Mouse (Mus musculus): ENCODE data around the gene Ankrd50. TPM values are rescaled to one million over a fixed set of nuclear protein-coding genes. Genes with fewer than 3 reads are reported as not detected.

Ankrd50 gene
- polyA plus RNA-seq, 1 experiment from 2014 or later = 19.0 TPM

GRCm38 (mm10) chr3:38485107-38485545 lies 482 bp upstream of the Ankrd50 start:
- H3K9me3 ChIP-seq = no peaks in the 10 kb centered on the region
- peak overlapping the region; percentile 92 for H3K4me3 ChIP-seq
- peak overlapping the region; percentile 94 for H3K27ac ChIP-seq
- WGBS = 2% methylated on average over 26 of the region's 26 CpGs
- H3K4me1 ChIP-seq = peaks cover 31% of the 10 kb centered on the region
- no peaks in the 10 kb centered on the region for H3K27me3 ChIP-seq (ENCODE audit: poor library complexity, severe bottlenecking)
- DNase-seq (ENCODE audit: extremely low spot score, low spot score) = no peak
- peaks cover 24% of the 10 kb centered on the region for H3K36me3 ChIP-seq (replicated peaks)

DNA sequence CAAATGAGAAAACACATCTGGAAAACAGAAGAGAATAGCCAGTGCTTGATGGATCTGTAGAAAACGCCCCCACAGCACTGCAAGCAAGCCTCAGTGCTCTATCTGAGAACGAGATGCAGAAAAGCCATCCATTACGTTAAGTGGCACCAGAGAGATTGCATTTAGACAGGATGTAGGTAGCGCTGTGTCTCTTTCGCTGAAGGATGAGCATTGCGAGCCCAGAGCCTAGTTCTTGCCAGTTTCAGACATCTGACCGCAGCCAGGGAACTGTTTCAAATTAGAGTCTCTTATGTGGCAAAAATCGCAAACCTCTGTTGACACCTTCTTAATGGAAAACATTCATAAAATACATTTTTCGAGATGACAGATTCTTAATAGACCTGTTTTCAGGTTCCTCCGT lies 1.1 kb downstream of the Ankrd50 start:
- Histone ChIP-seq H3K4me1 (peaks cover 37% of the 10 kb centered on the region), H3K27me3 (ENCODE audit: poor library complexity, severe bottlenecking) (no peaks in the 10 kb centered on the region), H3K4me3 (peak overlapping the region; percentile 92), H3K27ac (peak overlapping the region; percentile 94; the same call in 1 of the 2 replicates), H3K9me3 (no peaks in the 10 kb centered on the region), H3K36me3 (replicated peaks) (peaks cover 39% of the 10 kb centered on the region)
- 37% methylated on average over 10 of the region's 10 CpGs for WGBS
- DNase-seq (ENCODE audit: extremely low spot score, low spot score) = no peak

DNA sequence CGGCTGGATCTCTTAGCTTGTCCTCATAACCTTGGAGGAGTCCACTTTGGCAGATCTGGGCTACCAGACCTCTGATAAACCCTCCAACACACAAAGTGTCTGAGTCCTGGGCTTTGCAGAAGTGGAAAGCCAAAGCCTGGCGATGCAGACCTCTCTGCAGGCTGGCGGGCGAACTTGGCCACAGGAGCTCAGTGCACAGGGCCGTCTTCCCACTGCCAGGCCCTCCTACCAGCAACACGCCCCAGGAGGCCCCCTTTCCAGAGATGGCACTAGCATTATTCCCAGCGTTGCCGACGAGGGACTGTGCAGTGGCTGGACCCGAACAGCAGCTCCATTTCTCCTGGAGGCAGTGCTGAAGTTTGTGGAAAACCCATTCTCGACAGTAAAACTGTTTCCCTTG lies 1.9 kb downstream of the Ankrd50 start:
- H3K27me3 ChIP-seq (ENCODE audit: poor library complexity, severe bottlenecking) = no peaks in the 10 kb centered on the region
- no peaks in the 10 kb centered on the region for H3K9me3 ChIP-seq
- H3K4me1 ChIP-seq = peaks cover 43% of the 10 kb centered on the region
- H3K27ac ChIP-seq = peak overlapping the region; percentile 65; the same call in 1 of the 2 replicates
- WGBS = 58% methylated on average over 11 of the region's 11 CpGs
- peak; percentile 23 for DNase-seq (ENCODE audit: extremely low spot score, low spot score)
- H3K4me3 ChIP-seq = peak overlapping the region; percentile 92
- peaks cover 47% of the 10 kb centered on the region for H3K36me3 ChIP-seq (replicated peaks)

- Histone ChIP-seq H3K4me3 (peak overlapping the region; percentile 30; the same call in 1 of the 2 replicates), H3K4me1 (peaks cover 48% of the 10 kb centered on the region)
Measured at GRCm38 (mm10) chr3:38481106-38481505, 3.5 kb downstream of the Ankrd50 start.

GRCm38 (mm10) chr3:38477936-38478335 lies 6.7 kb downstream of the Ankrd50 start:
- WGBS = 74% methylated on average over 1 of the region's 1 CpGs
- H3K4me3 ChIP-seq = no peak overlapping the region
- H3K27ac ChIP-seq = no peak overlapping the region
- H3K27me3 ChIP-seq (ENCODE audit: poor library complexity, severe bottlenecking) = no peaks in the 10 kb centered on the region
- no peaks in the 10 kb centered on the region for H3K9me3 ChIP-seq
- peaks cover 88% of the 10 kb centered on the region for H3K36me3 ChIP-seq (replicated peaks)
- no peak for DNase-seq (ENCODE audit: extremely low spot score, low spot score)
- peaks cover 47% of the 10 kb centered on the region for H3K4me1 ChIP-seq

More at GRCm38 (mm10) chr3:38481106-38481505, 3.5 kb downstream of the Ankrd50 start:
- H3K27ac ChIP-seq = no peak overlapping the region
- H3K9me3 ChIP-seq = no peaks in the 10 kb centered on the region
- no peak for DNase-seq (ENCODE audit: extremely low spot score, low spot score)
- H3K27me3 ChIP-seq (ENCODE audit: poor library complexity, severe bottlenecking) = no peaks in the 10 kb centered on the region
- WGBS = 69% methylated on average over 1 of the region's 1 CpGs
- peaks cover 61% of the 10 kb centered on the region for H3K36me3 ChIP-seq (replicated peaks)

GRCm38 (mm10) chr3:38475587-38475986 lies 9.1 kb downstream of the Ankrd50 start:
- Histone ChIP-seq H3K36me3 (replicated peaks) (peaks cover 82% of the 10 kb centered on the region), H3K4me3 (no peak overlapping the region), H3K27ac (no peak overlapping the region), H3K4me1 (peaks cover 26% of the 10 kb centered on the region), H3K27me3 (ENCODE audit: poor library complexity, severe bottlenecking) (no peaks in the 10 kb centered on the region), H3K9me3 (no peaks in the 10 kb centered on the region)
- no peak for DNase-seq (ENCODE audit: extremely low spot score, low spot score)
- WGBS = 59% methylated on average over 6 of the region's 6 CpGs

DNA sequence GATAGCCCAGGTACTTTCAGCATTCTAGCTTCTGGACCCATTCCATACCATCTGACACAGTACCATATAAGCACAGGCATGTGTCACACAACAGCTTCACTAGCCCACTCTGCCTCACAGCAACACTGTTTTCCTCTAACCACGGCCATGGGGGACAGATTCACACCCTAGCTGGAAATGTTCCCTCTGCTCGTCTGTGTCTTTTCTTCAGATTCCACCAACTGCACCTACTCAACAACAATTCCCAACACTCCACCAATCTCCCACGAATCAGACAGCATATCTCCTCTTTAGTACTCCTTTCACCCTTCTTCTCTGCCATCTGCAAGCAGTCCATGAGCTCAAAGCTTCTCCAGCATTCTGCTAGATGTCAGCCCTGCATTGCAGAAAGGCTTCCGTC lies 11.5 kb downstream of the Ankrd50 start:
- Histone ChIP-seq H3K36me3 (replicated peaks) (peaks cover 72% of the 10 kb centered on the region), H3K4me3 (no peak overlapping the region)

GRCm38 (mm10) chr3:38471516-38471915 lies 13.1 kb downstream of the Ankrd50 start:
- H3K4me3 ChIP-seq = no peak overlapping the region
- no peak for DNase-seq (ENCODE audit: extremely low spot score, low spot score)
- peaks cover 69% of the 10 kb centered on the region for H3K36me3 ChIP-seq (replicated peaks)
- H3K4me1 ChIP-seq = peaks cover 17% of the 10 kb centered on the region
- H3K27ac ChIP-seq = no peak overlapping the region
- no peaks in the 10 kb centered on the region for H3K9me3 ChIP-seq
- no peaks in the 10 kb centered on the region for H3K27me3 ChIP-seq (ENCODE audit: poor library complexity, severe bottlenecking)

More for the DNA sequence above, 11.5 kb downstream of the Ankrd50 start:
- Histone ChIP-seq H3K27ac (no peak overlapping the region), H3K9me3 (no peaks in the 10 kb centered on the region), H3K27me3 (ENCODE audit: poor library complexity, severe bottlenecking) (no peaks in the 10 kb centered on the region), H3K4me1 (peaks cover 15% of the 10 kb centered on the region)
- WGBS = 89% methylated on average over 4 of the region's 4 CpGs
- no peak for DNase-seq (ENCODE audit: extremely low spot score, low spot score)

DNA sequence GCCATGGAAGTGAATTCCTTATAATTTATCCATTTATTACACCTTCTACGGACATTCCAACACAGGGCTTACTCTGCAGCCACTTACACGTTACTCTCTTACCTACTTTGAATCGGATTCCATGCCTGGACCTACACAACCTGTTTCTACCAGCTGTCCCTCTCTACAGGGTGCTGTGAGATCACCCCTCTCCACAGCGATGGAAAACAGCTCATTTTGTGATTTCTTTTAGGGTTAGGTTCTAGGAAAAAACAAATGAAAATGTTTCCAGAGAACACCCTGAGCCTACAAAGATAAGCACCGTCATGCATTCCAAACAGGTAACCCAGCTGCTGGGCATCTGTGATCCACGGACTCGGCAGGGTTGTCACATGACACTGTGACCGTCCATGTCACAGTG lies 16.5 kb downstream of the Ankrd50 start:
- peaks cover 4% of the 10 kb centered on the region; the same call in 1 of the 2 replicates for H3K4me1 ChIP-seq
- H3K27me3 ChIP-seq (ENCODE audit: poor library complexity, severe bottlenecking) = no peaks in the 10 kb centered on the region
- no peak overlapping the region for H3K27ac ChIP-seq
- no peak for DNase-seq (ENCODE audit: extremely low spot score, low spot score)
- H3K9me3 ChIP-seq = no peaks in the 10 kb centered on the region
- peaks cover 64% of the 10 kb centered on the region for H3K36me3 ChIP-seq (replicated peaks)
- WGBS = 93% methylated on average over 8 of the region's 8 CpGs
- H3K4me3 ChIP-seq = no peak overlapping the region

DNA sequence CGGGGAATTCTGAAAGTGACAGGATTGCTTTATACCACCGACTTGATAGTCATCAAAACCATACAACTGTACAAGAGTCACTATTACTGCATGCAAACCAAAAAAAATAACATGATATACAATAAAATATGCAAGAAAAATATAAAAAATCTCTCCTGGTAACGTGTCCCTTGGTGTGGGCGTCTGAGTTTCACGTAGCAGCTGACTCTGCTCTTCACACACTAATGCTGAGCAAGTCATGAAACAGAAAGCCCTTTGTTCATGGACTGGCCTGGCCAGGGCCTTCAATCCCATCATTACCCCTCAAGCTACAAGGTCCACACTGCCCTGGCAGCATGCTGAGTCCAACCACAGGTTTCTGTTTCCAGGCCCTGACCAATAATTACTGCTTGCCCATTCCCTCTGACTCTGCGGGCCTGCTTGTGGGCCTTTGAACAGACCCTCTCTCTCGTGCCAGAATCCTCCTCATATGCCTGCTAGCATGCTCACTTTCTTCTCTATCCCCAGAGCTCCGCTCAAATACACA lies 17.7 kb downstream of the Ankrd50 start:
- no peak overlapping the region for H3K4me3 ChIP-seq
- no peak overlapping the region for H3K27ac ChIP-seq
- 76% methylated on average over 8 of the region's 8 CpGs for WGBS
- no peak for DNase-seq (ENCODE audit: extremely low spot score, low spot score)
- H3K27me3 ChIP-seq (ENCODE audit: poor library complexity, severe bottlenecking) = no peaks in the 10 kb centered on the region
- peaks cover 67% of the 10 kb centered on the region for H3K36me3 ChIP-seq (replicated peaks)
- H3K9me3 ChIP-seq = no peaks in the 10 kb centered on the region
- peaks cover 4% of the 10 kb centered on the region; the same call in 1 of the 2 replicates for H3K4me1 ChIP-seq

- 92% methylated on average over 5 of the region's 5 CpGs for WGBS
- Histone ChIP-seq H3K4me3 (no peak overlapping the region), H3K4me1 (peaks cover 4% of the 10 kb centered on the region; the same call in 1 of the 2 replicates), H3K27me3 (ENCODE audit: poor library complexity, severe bottlenecking) (no peaks in the 10 kb centered on the region), H3K27ac (no peak overlapping the region), H3K36me3 (replicated peaks) (peaks cover 69% of the 10 kb centered on the region), H3K9me3 (no peaks in the 10 kb centered on the region)
- DNase-seq (ENCODE audit: extremely low spot score, low spot score) = no peak
Measured at GRCm38 (mm10) chr3:38466139-38466538, 18.5 kb downstream of the Ankrd50 start.

GRCm38 (mm10) chr3:38463149-38463548 lies 21.5 kb downstream of the Ankrd50 start:
- no peak for DNase-seq (ENCODE audit: extremely low spot score, low spot score)
- Histone ChIP-seq H3K27me3 (ENCODE audit: poor library complexity, severe bottlenecking) (no peaks in the 10 kb centered on the region), H3K4me3 (no peak overlapping the region), H3K36me3 (replicated peaks) (peaks cover 82% of the 10 kb centered on the region), H3K9me3 (no peaks in the 10 kb centered on the region), H3K4me1 (peaks cover 4% of the 10 kb centered on the region; the same call in 1 of the 2 replicates), H3K27ac (no peak overlapping the region)
- WGBS = 100% methylated on average over 2 of the region's 2 CpGs

DNA sequence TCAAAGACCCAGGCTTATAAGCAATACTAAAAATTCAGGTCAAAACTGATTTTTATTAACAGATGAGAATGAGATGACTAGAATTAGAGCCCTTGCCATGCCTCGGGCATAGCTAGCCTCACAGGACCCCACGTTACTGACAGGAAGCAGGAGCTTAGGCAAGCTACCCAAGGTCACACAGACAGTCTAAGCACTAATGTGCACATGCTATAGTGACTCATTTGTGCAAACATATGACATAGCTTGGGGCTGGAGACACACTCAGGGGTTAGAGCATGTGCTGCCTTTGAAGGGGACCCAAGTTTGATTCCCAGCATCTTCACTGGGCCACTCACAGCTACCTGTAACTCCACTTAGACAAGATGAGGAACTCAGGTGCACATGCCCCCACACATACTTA lies 22.9 kb downstream of the Ankrd50 start:
- no peak for DNase-seq (ENCODE audit: extremely low spot score, low spot score)
- Histone ChIP-seq H3K4me1 (no peaks in the 10 kb centered on the region), H3K9me3 (no peaks in the 10 kb centered on the region), H3K36me3 (replicated peaks) (peaks cover 83% of the 10 kb centered on the region), H3K27me3 (ENCODE audit: poor library complexity, severe bottlenecking) (no peaks in the 10 kb centered on the region), H3K27ac (no peak overlapping the region), H3K4me3 (no peak overlapping the region)
- WGBS = 92% methylated on average over 2 of the region's 2 CpGs

DNA sequence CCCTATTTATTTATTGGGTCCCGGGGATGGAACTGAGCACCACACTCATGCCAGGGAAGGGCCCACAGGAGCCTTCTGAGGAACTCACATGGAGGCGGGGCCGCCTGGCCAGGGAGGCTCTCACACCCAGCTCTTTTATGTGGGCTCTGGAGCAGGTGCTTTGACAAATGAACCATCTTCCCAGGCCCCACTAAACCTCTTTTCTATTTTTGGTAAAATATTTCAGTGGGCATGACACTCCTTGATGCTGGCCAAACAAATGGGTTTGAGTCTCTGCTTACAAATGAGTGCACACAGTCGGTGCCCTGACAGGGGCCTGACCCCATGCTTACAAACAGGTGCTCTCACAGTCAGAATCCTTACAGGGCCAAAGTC lies 24.4 kb downstream of the Ankrd50 start:
- Histone ChIP-seq H3K4me3 (no peak overlapping the region), H3K27ac (no peak overlapping the region), H3K9me3 (no peaks in the 10 kb centered on the region), H3K4me1 (no peaks in the 10 kb centered on the region), H3K36me3 (replicated peaks) (peaks cover 92% of the 10 kb centered on the region), H3K27me3 (ENCODE audit: poor library complexity, severe bottlenecking) (no peaks in the 10 kb centered on the region)
- no peak for DNase-seq (ENCODE audit: extremely low spot score, low spot score)
- WGBS = 90% methylated on average over 4 of the region's 4 CpGs
